Mouse (Mus musculus): ENCODE results near the gene Tsen54.

- no peak for TF ChIP-seq CTCF (IDR thresholded peaks at IDR 0.05; ENCODE audit: extremely low read depth, insufficient read length, insufficient replicate concordance, low read depth, low read length)
- no peak for TF ChIP-seq POLR2A (IDR thresholded peaks at IDR 0.05; ENCODE audit: low read depth, low read length)
These were observed 22.2 kb upstream of the Tsen54 start for GRCm38 (mm10) chr11:115792353-115792752.

Data from small intestine, adult 2 months (tissue).